Mouse (Mus musculus): ENCODE data around the gene 4932438H23Rik. TPM values are rescaled to one million over a fixed set of nuclear protein-coding genes. Genes with fewer than 3 reads are reported as not detected.

The 4932438H23Rik gene
- total RNA-seq, 1 experiment: 0.36 TPM

GRCm38 (mm10) chr16:91105481-91106051, 10.6 kb upstream of the 4932438H23Rik start:
- DNase-seq (ENCODE audit: low read depth, low spot score): no peak
- Histone ChIP-seq H3K4me3 (ENCODE audit: insufficient read depth in 1 of 2, low read depth in 1 of 2, low read length in 2 of 2, poor library complexity in 1 of 2, severe bottlenecking in 1 of 2) (no peak overlapping the region), H3K9ac (ENCODE audit: insufficient read depth, low read depth, low read length, poor library complexity, severe bottlenecking) (no peak overlapping the region), H3K27ac (ENCODE audit: insufficient read depth, low read depth, low read length, poor library complexity, severe bottlenecking) (no peak overlapping the region), H3K9me3 (ENCODE audit: control insufficient read depth, insufficient read depth, low read depth, low read length) (no peaks in the 10 kb centered on the region), H3K36me3 (ENCODE audit: control insufficient read depth, insufficient read depth, low read length, poor library complexity, severe bottlenecking) (no peaks in the 10 kb centered on the region), H3K4me1 (ENCODE audit: control insufficient read depth in 2 of 2, insufficient read depth in 2 of 2, low read length in 2 of 2, poor library complexity in 1 of 2) (no peaks in the 10 kb centered on the region)
- in situ Hi-C loops (cut with MboI; ENCODE audit: low sequenced_read_pairs in 2 of 2, unreplicated experiment in 2 of 2): no loop called here
- TF ChIP-seq CHD2 (IDR thresholded peaks at IDR 0.05; ENCODE audit: low read depth, low read length): no peak
- TF ChIP-seq MAFK (IDR thresholded peaks at IDR 0.05; ENCODE audit: insufficient read depth, low read depth, low read length): no peak
- TF ChIP-seq ZC3H11A (IDR thresholded peaks at IDR 0.05; ENCODE audit: borderline replicate concordance, low read depth, low read length): no peak
- no peak for TF ChIP-seq HCFC1 (IDR thresholded peaks at IDR 0.05; ENCODE audit: borderline replicate concordance, insufficient read depth, low read length)
- no peak for TF ChIP-seq ZNF384 (IDR thresholded peaks at IDR 0.05; ENCODE audit: low read depth, low read length)

- TF ChIP-seq HCFC1 (IDR thresholded peaks at IDR 0.05; ENCODE audit: borderline replicate concordance, insufficient read depth, low read length) (no peak), ZNF384 (IDR thresholded peaks at IDR 0.05; ENCODE audit: low read depth, low read length) (no peak), ZC3H11A (IDR thresholded peaks at IDR 0.05; ENCODE audit: borderline replicate concordance, low read depth, low read length) (no peak), CHD2 (IDR thresholded peaks at IDR 0.05; ENCODE audit: low read depth, low read length) (no peak), MAFK (IDR thresholded peaks at IDR 0.05; ENCODE audit: insufficient read depth, low read depth, low read length) (no peak)
- H3K36me3 ChIP-seq (ENCODE audit: control insufficient read depth, insufficient read depth, low read length, poor library complexity, severe bottlenecking): no peaks in the 10 kb centered on the region
- DNase-seq (ENCODE audit: low read depth, low spot score): no peak
- no peaks in the 10 kb centered on the region for H3K9me3 ChIP-seq (ENCODE audit: control insufficient read depth, insufficient read depth, low read depth, low read length)
- no peak overlapping the region for H3K4me3 ChIP-seq (ENCODE audit: insufficient read depth in 1 of 2, low read depth in 1 of 2, low read length in 2 of 2, poor library complexity in 1 of 2, severe bottlenecking in 1 of 2)
- in situ Hi-C loops (cut with MboI; ENCODE audit: low sequenced_read_pairs in 2 of 2, unreplicated experiment in 2 of 2): no loop called here
- H3K4me1 ChIP-seq (ENCODE audit: control insufficient read depth in 2 of 2, insufficient read depth in 2 of 2, low read length in 2 of 2, poor library complexity in 1 of 2): no peaks in the 10 kb centered on the region
- H3K9ac ChIP-seq (ENCODE audit: insufficient read depth, low read depth, low read length, poor library complexity, severe bottlenecking): no peak overlapping the region
- no peak overlapping the region for H3K27ac ChIP-seq (ENCODE audit: insufficient read depth, low read depth, low read length, poor library complexity, severe bottlenecking)
These were observed 10.0 kb upstream of the 4932438H23Rik start for GRCm38 (mm10) chr16:91104821-91105480.

GRCm38 (mm10) chr16:91103386-91103785, 8.5 kb upstream of the 4932438H23Rik start:
- no peaks in the 10 kb centered on the region for H3K36me3 ChIP-seq (ENCODE audit: control insufficient read depth, insufficient read depth, low read length, poor library complexity, severe bottlenecking)
- H3K27ac ChIP-seq (ENCODE audit: insufficient read depth, low read depth, low read length, poor library complexity, severe bottlenecking): no peak overlapping the region
- no peak for DNase-seq (ENCODE audit: low read depth, low spot score)
- no peak overlapping the region for H3K9ac ChIP-seq (ENCODE audit: insufficient read depth, low read depth, low read length, poor library complexity, severe bottlenecking)
- TF ChIP-seq ZNF384 (IDR thresholded peaks at IDR 0.05; ENCODE audit: low read depth, low read length) (no peak), CHD2 (IDR thresholded peaks at IDR 0.05; ENCODE audit: low read depth, low read length) (no peak), HCFC1 (IDR thresholded peaks at IDR 0.05; ENCODE audit: borderline replicate concordance, insufficient read depth, low read length) (no peak), MAFK (IDR thresholded peaks at IDR 0.05; ENCODE audit: insufficient read depth, low read depth, low read length) (no peak), ZC3H11A (IDR thresholded peaks at IDR 0.05; ENCODE audit: borderline replicate concordance, low read depth, low read length) (no peak)
- H3K9me3 ChIP-seq (ENCODE audit: control insufficient read depth, insufficient read depth, low read depth, low read length): no peaks in the 10 kb centered on the region
- in situ Hi-C loops (cut with MboI; ENCODE audit: low sequenced_read_pairs in 2 of 2, unreplicated experiment in 2 of 2): no loop called here
- H3K4me1 ChIP-seq (ENCODE audit: control insufficient read depth in 2 of 2, insufficient read depth in 2 of 2, low read length in 2 of 2, poor library complexity in 1 of 2): no peaks in the 10 kb centered on the region
- peak overlapping the region in 1 of 2 experiments; percentile 40; a peak in 1 of 4 replicates for H3K4me3 ChIP-seq (ENCODE audit: insufficient read depth in 1 of 2, low read depth in 1 of 2, low read length in 2 of 2, poor library complexity in 1 of 2, severe bottlenecking in 1 of 2)

- H3K36me3 ChIP-seq (ENCODE audit: control insufficient read depth, insufficient read depth, low read length, poor library complexity, severe bottlenecking): no peaks in the 10 kb centered on the region
- H3K9me3 ChIP-seq (ENCODE audit: control insufficient read depth, insufficient read depth, low read depth, low read length): no peaks in the 10 kb centered on the region
- H3K4me3 ChIP-seq (ENCODE audit: insufficient read depth in 1 of 2, low read depth in 1 of 2, low read length in 2 of 2, poor library complexity in 1 of 2, severe bottlenecking in 1 of 2): no peak overlapping the region
- H3K9ac ChIP-seq (ENCODE audit: insufficient read depth, low read depth, low read length, poor library complexity, severe bottlenecking): no peak overlapping the region
- in situ Hi-C loops (cut with MboI; ENCODE audit: low sequenced_read_pairs in 2 of 2, unreplicated experiment in 2 of 2): no loop called here
- no peaks in the 10 kb centered on the region for H3K4me1 ChIP-seq (ENCODE audit: control insufficient read depth in 2 of 2, insufficient read depth in 2 of 2, low read length in 2 of 2, poor library complexity in 1 of 2)
- no peak for DNase-seq (ENCODE audit: low read depth, low spot score)
- no peak overlapping the region for H3K27ac ChIP-seq (ENCODE audit: insufficient read depth, low read depth, low read length, poor library complexity, severe bottlenecking)
- TF ChIP-seq MAFK (IDR thresholded peaks at IDR 0.05; ENCODE audit: insufficient read depth, low read depth, low read length) (no peak), ZNF384 (IDR thresholded peaks at IDR 0.05; ENCODE audit: low read depth, low read length) (no peak), HCFC1 (IDR thresholded peaks at IDR 0.05; ENCODE audit: borderline replicate concordance, insufficient read depth, low read length) (no peak), ZC3H11A (IDR thresholded peaks at IDR 0.05; ENCODE audit: borderline replicate concordance, low read depth, low read length) (no peak), CHD2 (IDR thresholded peaks at IDR 0.05; ENCODE audit: low read depth, low read length) (no peak)
These were observed 5.6 kb upstream of the 4932438H23Rik start for GRCm38 (mm10) chr16:91100484-91100883.

Data from ES-E14 (cell line).